8 mouse cellular contexts compared by ENCODE assay signal in genomic region chr5:140418489-140419441, GRCm38 (mm10). TPM values are rescaled to one million over a fixed set of nuclear protein-coding genes. Genes with fewer than 3 reads are reported as not detected.
DNase-seq lines count a peak whose midpoint lies in the region; ATAC-seq lines count a peak whose summit lies in the region.

Gene Eif3b (plus strand): TSS chr5:140419328.

- H3K9me3 ChIP-seq in hindbrain, embryonic 15.5 days, result no peaks in the 10 kb centered on the region

- H3K4me3 ChIP-seq in hindbrain, embryonic 15.5 days, result peak within 1 kb of the TSS; percentile 100

- peak within 1 kb of the TSS; percentile 99 for H3K9ac ChIP-seq in hindbrain, embryonic 15.5 days

- H3K36me3 ChIP-seq in hindbrain, embryonic 15.5 days, result no peaks in the 10 kb centered on the region

- H3K4me2 ChIP-seq in hindbrain, embryonic 15.5 days, result peak within 1 kb of the TSS; percentile 92

- peak; percentile 90 for ATAC-seq in hindbrain, embryonic 15.5 days (ENCODE audit: low FRiP score, low read depth)

- peak; percentile 88 for DNase-seq in T-cell, adult 2 months (ENCODE audit: low spot score)
- DNase-seq in cerebellum, postnatal 36 days, result peak; percentile 91
- DNase-seq in frontal cortex, postnatal 36 days (ENCODE audit: low spot score in 2 of 2), result peak; percentile 90 to 91
- peak; percentile 85 for DNase-seq in left cerebral cortex, adult 11 months (ENCODE audit: low spot score)
- peak; percentile 90 to 93 for DNase-seq in lung, postnatal 4 days
- DNase-seq in retina, postnatal 7 days (ENCODE audit: low read depth, low spot score), result peak; percentile 89
- peak; percentile 89 for DNase-seq in urinary bladder, adult 2 months (ENCODE audit: low spot score)

- peaks cover 35% of the 10 kb centered on the region for H3K4me1 ChIP-seq in hindbrain, embryonic 15.5 days (replicated peaks)

- under 1% methylated on average over 65 of the region's 65 CpGs for WGBS in hindbrain, embryonic 15.5 days

- peak within 1 kb of the TSS; percentile 96 for H3K27ac ChIP-seq in hindbrain, embryonic 15.5 days (replicated peaks)

- H3K27me3 ChIP-seq in hindbrain, embryonic 15.5 days, result no peaks in the 10 kb centered on the region

RNA-seq across cellular contexts. Expression of gene Eif3b, which starts in this region (rescaled TPM):
- polyA plus RNA-seq in hindbrain, embryonic 15.5 days (2015; fragmentation: Nextera tagmentation; extraction: Ambion mirVana), result 85.0 and 102 TPM in 2 replicates
- 98.8 and 135 TPM in 2 replicates for polyA plus RNA-seq in urinary bladder, adult 2 months (2012; rRNA removed)

Comparison
In these comparisons a context has a peak if more than half of its experiments do, and no peak if none do; other contexts are left out.
1. Peak in every context shown above with its lines: DNase-seq, ATAC-seq, H3K4me3 ChIP-seq and H3K27ac ChIP-seq.